Mouse (Mus musculus) embryonic fibroblast, embryonic 13.5 days (primary cell): ENCODE results near the gene Gbx2.

Experiments
- CTCF ChIP-seq: IDR thresholded peaks from 2 replicates; pipeline ENCODE4 v1.5.1; 2011; ENCODE audit warnings: mild to moderate bottlenecking, control low read depth, low read length, moderate library complexity, borderline replicate concordance; ENCODE audit not compliant: insufficient read depth
- POLR2A ChIP-seq: IDR thresholded peaks from 2 replicates; pipeline ENCODE4 v1.6.1; 2011; ENCODE audit warnings: low read depth, mild to moderate bottlenecking, control low read depth, low read length, moderate library complexity

- TF ChIP-seq CTCF = no peak
- no peak for TF ChIP-seq POLR2A
These were observed 7.3 kb downstream of the Gbx2 start for GRCm38 (mm10) chr1:89923642-89924020.
